Mouse (Mus musculus) c-Kit-positive CD71-positive TER-119-positive erythroid progenitor cells, embryonic 14.5 days (primary cell): Measurements from ENCODE around the gene Sema4g.

ENCODE experiments used
- DNase-seq: peaks from one replicate; pipeline ENCODE4 v3.0.0-alpha.2; 2013; ENCODE audit warnings: low spot score

Sema4g gene

GRCm38 (mm10) chr19:45003740-45004516, 15.0 kb downstream of the Sema4g start:
- DNase-seq: no peak

- peak; percentile 78 for DNase-seq
Observed at GRCm38 (mm10) chr19:45005444-45005843, 16.5 kb downstream of the Sema4g start, which contains the start of gene Twnk. Gene Twnk, plus strand, starts transcription at chr19:45005663.

- DNase-seq: peak; percentile 89
Observed at GRCm38 (mm10) chr19:45005957-45006712, 17.2 kb downstream of the Sema4g start, which contains the start of gene Mrpl43. Gene Mrpl43, minus strand, starts transcription at chr19:45006442.

- DNase-seq: no peak
Observed at GRCm38 (mm10) chr19:45007021-45007420, 18.1 kb downstream of the Sema4g start.

GRCm38 (mm10) chr19:45007425-45008191, 18.7 kb downstream of the Sema4g start:
- no peak for DNase-seq

- DNase-seq: no peak
Observed at GRCm38 (mm10) chr19:45010646-45011045, 21.7 kb downstream of the Sema4g start.

GRCm38 (mm10) chr19:45012219-45012618, 23.3 kb downstream of the Sema4g start:
- no peak for DNase-seq

GRCm38 (mm10) chr19:45012636-45013035, 23.7 kb downstream of the Sema4g start:
- DNase-seq: no peak

GRCm38 (mm10) chr19:45013581-45014225, 24.8 kb downstream of the Sema4g start:
- no peak for DNase-seq

- no peak for DNase-seq
Observed at GRCm38 (mm10) chr19:45014335-45014971, 25.6 kb downstream of the Sema4g start, which contains the start of gene Lzts2. Gene Lzts2, plus strand, starts transcription at chr19:45014414.

- DNase-seq: no peak
Observed at GRCm38 (mm10) chr19:45014981-45015402, 26.1 kb downstream of the Sema4g start.

GRCm38 (mm10) chr19:45015518-45016281, 26.8 kb downstream of the Sema4g start:
- DNase-seq: peak; percentile 49

GRCm38 (mm10) chr19:45016341-45017215, 27.7 kb downstream of the Sema4g start:
- no peak for DNase-seq

- DNase-seq: no peak
Observed at GRCm38 (mm10) chr19:45017216-45017771, 28.4 kb downstream of the Sema4g start.

- no peak for DNase-seq
Observed at GRCm38 (mm10) chr19:45017909-45018308, 29.0 kb downstream of the Sema4g start.

- no peak for DNase-seq
Observed at GRCm38 (mm10) chr19:45018351-45018831, 29.5 kb downstream of the Sema4g start.

- DNase-seq: no peak
Observed at GRCm38 (mm10) chr19:45020348-45020747, 31.4 kb downstream of the Sema4g start.

- DNase-seq: no peak
Observed at GRCm38 (mm10) chr19:45021362-45021761, 32.5 kb downstream of the Sema4g start.

- DNase-seq: no peak
Observed at GRCm38 (mm10) chr19:45023993-45024392, 35.1 kb downstream of the Sema4g start.
